Mouse (Mus musculus) spleen, adult 2 months (tissue): ENCODE results near the gene Chid1.

Source experiments
- CTCF ChIP-seq: fragments of 200-500 bp; IDR thresholded peaks from 2 replicates; pipeline ENCODE4 v1.5.1; 2011; ENCODE audit warnings: mild to moderate bottlenecking, inconsistent platforms; ENCODE audit not compliant: insufficient read depth, insufficient read length, insufficient replicate concordance; ENCODE audit errors: extremely low read depth
- POLR2A ChIP-seq: fragments of 200-500 bp; IDR thresholded peaks from 2 replicates; pipeline ENCODE4 v1.6.1; 2011; ENCODE audit warnings: low read depth, low read length, inconsistent platforms

DNA sequence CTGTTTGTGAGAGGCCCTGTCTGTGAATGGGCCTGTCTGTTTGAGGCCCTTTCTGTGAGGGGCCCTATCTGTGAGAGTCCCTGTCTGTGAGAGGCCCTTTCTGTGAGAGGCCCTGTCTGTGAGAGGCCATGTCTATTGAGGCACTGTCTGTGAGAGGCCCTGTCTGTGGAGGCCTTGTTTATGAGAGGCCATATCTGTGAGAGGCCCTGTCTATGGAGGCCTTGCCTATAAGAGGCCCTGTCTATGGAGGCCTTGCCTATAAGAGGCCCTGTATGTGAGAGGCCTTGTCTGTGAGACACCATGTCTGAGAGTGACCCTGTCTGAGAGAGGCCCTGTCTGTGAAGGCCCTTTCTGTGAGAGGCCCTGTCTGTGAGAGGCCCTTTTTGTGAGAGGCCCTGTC, 31.5 kb downstream of the Chid1 start:
- TF ChIP-seq POLR2A: no peak
- TF ChIP-seq CTCF: no peak
